Mouse (Mus musculus) CH12.LX (cell line): ENCODE results near the gene Upp2. TPM values are rescaled to one million over a fixed set of nuclear protein-coding genes. Genes with fewer than 3 reads are reported as not detected.

Experiments
- DNase-seq: peaks from one replicate; pipeline ENCODE4 v3.0.0-alpha.2; 2013; ENCODE audit errors: extremely low read depth
- H3K27ac ChIP-seq: 2 replicates; pipeline ENCODE4 v1.5.1; 2012; ENCODE audit warnings: low read depth, mild to moderate bottlenecking, control low read depth, moderate library complexity; ENCODE audit not compliant: insufficient read depth
- H3K27me3 ChIP-seq: replicated peaks from 2 replicates; pipeline ENCODE3; 2012; ENCODE audit warnings: inconsistent platforms
- H3K36me3 ChIP-seq, 2 experiments: replicated peaks in 1 of 2; 2 replicates each; pipeline versions ENCODE3 to v1.6.1; 2012; ENCODE audit warnings: inconsistent platforms in 1 of 2, low read length in 1 of 2, mild to moderate bottlenecking in 1 of 2, mixed read lengths in 1 of 2, moderate library complexity in 1 of 2; ENCODE audit not compliant: control insufficient read depth in 1 of 2, insufficient read depth in 1 of 2
- H3K4me1 ChIP-seq, 2 experiments: 2 replicates each; pipeline ENCODE4 v1.6.1; 2012; ENCODE audit warnings: inconsistent platforms in 1 of 2, moderate library complexity in 1 of 2; ENCODE audit not compliant: insufficient read depth in 2 of 2, control insufficient read depth in 1 of 2
- H3K4me2 ChIP-seq: 2 replicates; pipeline ENCODE4 v1.6.1; 2012; ENCODE audit warnings: low read depth, mild to moderate bottlenecking, control low read depth; ENCODE audit not compliant: poor library complexity, insufficient read depth, severe bottlenecking
- H3K4me3 ChIP-seq, 3 experiments: fragments of 150-350 bp in 1 of 3; sonication (generic) in 1 of 3; replicated peaks in 1 of 3; 2 replicates each; pipeline versions ENCODE3 to v1.5.1; 2011 to 2012; ENCODE audit warnings: low read depth in 2 of 3, low read length in 2 of 3, mild to moderate bottlenecking in 2 of 3, moderate library complexity in 2 of 3, control low read depth in 1 of 3, improper control_type of control experiment in 1 of 3, inconsistent platforms in 1 of 3, mixed read lengths in 1 of 3; ENCODE audit not compliant: poor library complexity in 1 of 3
- H3K79me2 ChIP-seq: replicated peaks from 2 replicates; pipeline ENCODE4 v1.6.1; 2012; ENCODE audit warnings: mild to moderate bottlenecking, moderate library complexity; ENCODE audit not compliant: control insufficient read depth, poor library complexity, insufficient read depth, severe bottlenecking; ENCODE audit errors: extremely low read depth
- H3K9ac ChIP-seq: 2 replicates; pipeline ENCODE4 v1.6.1; 2012; ENCODE audit warnings: low read depth, mild to moderate bottlenecking, control low read depth, moderate library complexity; ENCODE audit not compliant: insufficient read depth
- H3K9me3 ChIP-seq: replicated peaks from 2 replicates; pipeline ENCODE3; 2012; ENCODE audit warnings: low read length, inconsistent platforms, mixed read lengths
- BHLHE40 ChIP-seq: IDR thresholded peaks from 2 replicates; pipeline ENCODE4 v1.6.1; 2011; ENCODE audit warnings: mild to moderate bottlenecking, low read depth, low read length, improper control_type of control experiment
- CHD2 ChIP-seq: IDR thresholded peaks from 2 replicates; pipeline ENCODE4 v1.6.1; 2011; ENCODE audit warnings: low read length, improper control_type of control experiment
- CTCF ChIP-seq, 2 experiments: IDR thresholded peaks in 1 of 2; conservative IDR thresholded peaks in 1 of 2; 2 replicates each; pipeline ENCODE4 v1.5.1; 2011 to 2012; ENCODE audit warnings: low read depth in 2 of 2, low read length in 2 of 2, improper control_type of control experiment in 1 of 2, inconsistent platforms in 1 of 2, mild to moderate bottlenecking in 1 of 2, moderate library complexity in 1 of 2
- ETS1 ChIP-seq: conservative IDR thresholded peaks from 2 replicates; pipeline ENCODE4 v1.6.1; 2012; ENCODE audit warnings: low read depth, mild to moderate bottlenecking, inconsistent platforms, low read length, improper control_type of control experiment, moderate library complexity
- JUN ChIP-seq: IDR thresholded peaks from 2 replicates; pipeline ENCODE4 v1.6.1; 2011; ENCODE audit warnings: low read depth, mild to moderate bottlenecking, low read length, improper control_type of control experiment, moderate library complexity; ENCODE audit not compliant: insufficient read depth
- JUND ChIP-seq: conservative IDR thresholded peaks from 2 replicates; pipeline ENCODE4 v1.6.1; 2011; ENCODE audit warnings: low read depth, low read length, improper control_type of control experiment
- KAT2A ChIP-seq: IDR thresholded peaks from 2 replicates; pipeline ENCODE4 v1.6.1; 2012; ENCODE audit warnings: low read length, improper control_type of control experiment, inconsistent platforms; ENCODE audit not compliant: insufficient replicate concordance
- MXI1 ChIP-seq: IDR thresholded peaks from 2 replicates; pipeline ENCODE4 v1.6.1; 2011; ENCODE audit warnings: mild to moderate bottlenecking, low read depth, low read length, improper control_type of control experiment
- NRF1 ChIP-seq: IDR thresholded peaks from 2 replicates; pipeline ENCODE4 v1.6.1; 2014; ENCODE audit warnings: low read depth, mild to moderate bottlenecking, inconsistent platforms, low read length, improper control_type of control experiment, moderate library complexity
- POLR2AphosphoS2 ChIP-seq: IDR thresholded peaks from 2 replicates; pipeline ENCODE4 v1.6.1; 2011; ENCODE audit warnings: low read depth, low read length, improper control_type of control experiment
- RCOR1 ChIP-seq: conservative IDR thresholded peaks from 2 replicates; pipeline ENCODE4 v1.6.1; 2012; ENCODE audit warnings: low read depth, mild to moderate bottlenecking, inconsistent platforms, low read length, improper control_type of control experiment
- SIN3A ChIP-seq: IDR thresholded peaks from 2 replicates; pipeline ENCODE4 v1.6.1; 2012; ENCODE audit warnings: low read length, improper control_type of control experiment, inconsistent platforms
- UBTF ChIP-seq: IDR thresholded peaks from 2 replicates; pipeline ENCODE4 v1.6.1; 2012; ENCODE audit warnings: low read depth, mild to moderate bottlenecking, inconsistent platforms, low read length, improper control_type of control experiment, moderate library complexity
- USF1 ChIP-seq: IDR thresholded peaks from 2 replicates; pipeline ENCODE4 v1.6.1; 2014; ENCODE audit warnings: low read depth, mild to moderate bottlenecking, inconsistent platforms, low read length, improper control_type of control experiment
- USF2 ChIP-seq: conservative IDR thresholded peaks from 2 replicates; pipeline ENCODE4 v1.6.1; 2011; ENCODE audit warnings: low read depth, low read length, improper control_type of control experiment
- ZC3H11A ChIP-seq: IDR thresholded peaks from 2 replicates; pipeline ENCODE4 v1.6.1; 2012; ENCODE audit warnings: low read depth, mild to moderate bottlenecking, inconsistent platforms, low read length, improper control_type of control experiment
- ZMIZ1 ChIP-seq: IDR thresholded peaks from 2 replicates; pipeline ENCODE4 v1.6.1; 2012; ENCODE audit warnings: low read depth, mild to moderate bottlenecking, inconsistent platforms, low read length, improper control_type of control experiment
- ZNF384 ChIP-seq: IDR thresholded peaks from 2 replicates; pipeline ENCODE4 v1.6.1; 2012; ENCODE audit warnings: low read depth, low read length, improper control_type of control experiment, inconsistent platforms
- dilution Hi-C: fragments of 300-500 bp; cut with MboI; formaldehyde crosslinking; loops from 2 replicates; pipeline ENCODE4 v1.14.3; 2020; ENCODE audit warnings: low sequenced_read_pairs; ENCODE audit not compliant: extremely low pct_unique_long_range_greater_than_20kb, extremely low pct_ligation_motif_present
- in situ Hi-C: fragments of 300-500 bp; cut with MboI; formaldehyde crosslinking; loops from 3 replicates; pipeline ENCODE4 v1.14.3; 2019; ENCODE audit warnings: low sequenced_read_pairs, low pct_ligation_motif_present, low pct_unique_long_range_greater_than_20kb, mixed read lengths
- polyA plus RNA-seq: library from polyadenylated mRNA; unstranded; fragments of >175 nt; gene quantifications from 2 replicates; pipeline ENCODE4 v1.2.1, GENCODE M21; 2012; ENCODE audit warnings: low read depth; ENCODE audit not compliant: insufficient read length
- total RNA-seq, 2 experiments: library from RNA; depleted of rRNA; stranded (reverse); fragments of 300-350 nt in 1 of 2; fragments of >200 nt in 1 of 2; gene quantifications; 2 replicates each; pipeline ENCODE4 v1.2.3; 2012 to 2014

Gene Upp2
- total and polyA plus RNA-seq, 3 experiments: not detected

DNA sequence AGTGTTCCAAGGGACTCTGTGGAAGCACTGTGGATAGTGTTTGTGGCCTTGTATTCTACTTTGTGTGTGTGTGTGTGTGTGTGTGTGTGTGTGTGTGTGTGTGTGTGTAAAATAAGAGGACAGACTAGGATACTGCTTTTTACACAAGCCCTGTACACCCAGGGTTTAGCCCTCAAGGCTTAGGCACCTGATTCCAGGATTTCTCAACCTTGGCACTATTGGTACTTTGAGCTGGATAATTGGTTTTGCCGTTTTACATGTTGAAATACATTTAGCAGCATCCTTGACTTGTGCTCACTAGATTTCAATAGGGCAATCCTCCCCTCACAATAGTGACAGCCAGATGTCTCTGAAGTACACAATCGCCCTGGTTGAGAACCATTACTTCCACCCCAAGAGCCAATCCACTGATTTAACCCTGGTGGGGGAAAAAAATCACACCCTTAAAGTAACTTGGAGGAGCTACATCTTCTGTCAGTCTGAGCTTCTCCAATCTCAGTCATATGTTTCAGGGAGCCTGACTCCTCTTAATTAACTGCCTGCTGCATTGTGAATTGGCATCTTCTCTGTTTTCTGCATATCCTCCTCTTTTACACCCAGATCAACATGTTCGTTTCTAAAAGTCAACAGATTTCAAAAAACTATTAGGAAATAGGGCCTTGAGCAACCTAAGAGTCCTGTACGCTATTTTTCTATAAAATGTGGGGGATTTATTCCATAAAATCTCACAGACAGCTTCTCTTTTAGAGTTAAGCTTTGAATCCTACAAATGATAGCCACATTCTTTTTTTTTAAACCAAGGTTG is 1.9 kb downstream of the Upp2 start:
- H3K9me3 ChIP-seq: peaks cover 31% of the 10 kb centered on the region
- no peak overlapping the region for H3K9ac ChIP-seq
- H3K4me1 ChIP-seq: no peaks in the 10 kb centered on the region
- dilution Hi-C loops: no loop called here
- no peaks in the 10 kb centered on the region for H3K79me2 ChIP-seq
- H3K4me3 ChIP-seq: no peak overlapping the region
- H3K36me3 ChIP-seq: no peaks in the 10 kb centered on the region
- DNase-seq: no peak
- TF ChIP-seq SIN3A (no peak), ZNF384 (no peak), CHD2 (no peak), BHLHE40 (no peak), ZMIZ1 (no peak), KAT2A (no peak), POLR2AphosphoS2 (no peak), JUND (no peak), RCOR1 (no peak), UBTF (no peak), CTCF (conservative IDR thresholded peaks at IDR 0.05 in 1 of 2, IDR thresholded peaks at IDR 0.05 in 1 of 2; ENCODE audit: low read depth in 2 of 2, low read length in 2 of 2) (no peak), ETS1 (no peak), NRF1 (no peak), ZC3H11A (no peak), USF2 (no peak)
- TF ChIP-seq, all 38 proteins: peak for 0
- Histone ChIP-seq H3K27ac (no peak overlapping the region), H3K27me3 (no peaks in the 10 kb centered on the region), H3K4me2 (no peak overlapping the region)
- in situ Hi-C loops: no loop called here

DNA sequence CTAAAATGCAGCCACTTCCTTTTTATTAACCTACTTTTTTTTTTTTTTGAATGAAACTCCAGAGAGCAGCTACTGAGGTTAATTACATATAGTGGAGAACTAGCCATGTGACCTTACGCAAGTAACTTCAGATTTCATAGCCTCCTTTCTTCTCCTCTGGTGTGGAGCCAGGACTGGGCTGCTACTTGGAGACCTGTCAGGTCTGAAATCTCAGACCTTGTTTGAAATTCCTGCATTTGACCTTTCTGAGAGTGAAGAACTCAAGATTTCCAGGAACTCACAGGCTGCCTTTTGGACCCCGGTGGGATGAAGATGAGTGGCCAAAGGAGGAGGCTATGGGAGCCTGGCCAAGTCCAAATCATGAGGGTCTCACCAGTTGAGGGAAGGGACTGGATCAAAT is 7.1 kb downstream of the Upp2 start:
- H3K4me3 ChIP-seq: no peak overlapping the region
- H3K27ac ChIP-seq: no peak overlapping the region
- no peaks in the 10 kb centered on the region for H3K4me1 ChIP-seq
- H3K27me3 ChIP-seq: no peaks in the 10 kb centered on the region
- no peaks in the 10 kb centered on the region for H3K79me2 ChIP-seq
- H3K4me2 ChIP-seq: no peak overlapping the region
- dilution Hi-C loops (no loop called here), in situ Hi-C loops (no loop called here)
- no peak overlapping the region for H3K9ac ChIP-seq
- TF ChIP-seq MXI1 (no peak), USF1 (no peak), JUN (no peak)
- H3K36me3 ChIP-seq: no peaks in the 10 kb centered on the region
- DNase-seq: no peak
- peaks cover 6% of the 10 kb centered on the region for H3K9me3 ChIP-seq
